20 mouse cellular contexts compared by ENCODE assay signal in genomic region chr2:14665213-14665612, GRCm38 (mm10).
DNase-seq lines count a peak whose midpoint lies in the region; ATAC-seq and TF ChIP-seq lines count a peak whose summit lies in the region.
"Had no signal": no experiment of that assay in that cellular context is flagged by ENCODE, and none has a peak within 500 bp of the region (broad histone marks: within the 10 kb centered on the region; RNA-seq: fewer than 3 reads in every experiment).

No protein-coding gene starts in this region.

- no peaks in the 10 kb centered on the region for H3K4me1 ChIP-seq in kidney, adult 2 months (ENCODE audit: control insufficient read depth, insufficient read depth, low read length)
- peaks cover 7% of the 10 kb centered on the region for H3K4me1 ChIP-seq in midbrain, embryonic 10.5 days
- no peaks in the 10 kb centered on the region for H3K4me1 ChIP-seq in midbrain, embryonic 13.5 days (replicated peaks)
- H3K4me1 ChIP-seq: embryonic facial prominence, embryonic 13.5 days; hindbrain, embryonic 12.5 days had no signal

- 38% methylated on average over 1 of the region's 1 CpGs for WGBS in kidney, adult 2 months
- WGBS in midbrain, embryonic 10.5 days: 16% methylated on average over 1 of the region's 1 CpGs
- WGBS in midbrain, embryonic 13.5 days: 19% methylated on average over 1 of the region's 1 CpGs

- no peaks in the 10 kb centered on the region for H3K27me3 ChIP-seq in kidney, adult 2 months (replicated peaks; ENCODE audit: control insufficient read depth, insufficient read depth, low read length)
- no peaks in the 10 kb centered on the region for H3K27me3 ChIP-seq in midbrain, embryonic 10.5 days (ENCODE audit: low read depth, poor library complexity, severe bottlenecking)
- H3K27me3 ChIP-seq in midbrain, embryonic 13.5 days: no peaks in the 10 kb centered on the region
- H3K27me3 ChIP-seq: embryonic facial prominence, embryonic 13.5 days; heart, embryonic 13.5 days; hindbrain, embryonic 12.5 days had no signal

- H3K4me3 ChIP-seq in kidney, adult 2 months (ENCODE audit: insufficient read depth, low read depth, low read length): no peak overlapping the region
- no peak overlapping the region for H3K4me3 ChIP-seq in midbrain, embryonic 10.5 days
- H3K4me3 ChIP-seq in midbrain, embryonic 13.5 days (replicated peaks): no peak overlapping the region
- H3K4me3 ChIP-seq: embryonic facial prominence, embryonic 13.5 days; gastrocnemius, adult 2 months; heart, embryonic 13.5 days; hindbrain, embryonic 12.5 days had no signal

- no peaks in the 10 kb centered on the region for H3K9me3 ChIP-seq in midbrain, embryonic 10.5 days (replicated peaks)
- H3K9me3 ChIP-seq in midbrain, embryonic 13.5 days: no peaks in the 10 kb centered on the region
- H3K9me3 ChIP-seq: embryonic facial prominence, embryonic 13.5 days; G1E; heart, embryonic 13.5 days; hindbrain, embryonic 12.5 days had no signal

- DNase-seq in kidney, adult 2 months: peak; percentile 5
- no peak for DNase-seq in kidney, adult 8-10 months
- no peak for DNase-seq in midbrain, embryonic 10.5 days (ENCODE audit: low spot score)
- DNase-seq in R1 (ENCODE audit: low read depth, low spot score): peak; percentile 9
- DNase-seq in heart, postnatal 14 days: no peak
- DNase-seq: adrenal gland, adult 2 months; adrenal gland, postnatal 25 days; cerebellum, adult 18-20 months; cerebellum, adult 9-11 months; cerebellum, postnatal 36 days; gastrocnemius, adult 2 months; gastrocnemius, postnatal 25 days; heart, postnatal 4 days had no signal

- H3K4me2 ChIP-seq in midbrain, embryonic 13.5 days (replicated peaks): no peak overlapping the region
- H3K4me2 ChIP-seq: embryonic facial prominence, embryonic 13.5 days; heart, embryonic 13.5 days; hindbrain, embryonic 12.5 days had no signal

- no peak for ATAC-seq in midbrain, embryonic 13.5 days
- ATAC-seq: hindbrain, embryonic 16.5 days; inflammation-experienced regulatory T-cells, adult 6 months had no signal

- intact Hi-C loops in heart, postnatal 14 days (cut with DNase I): no loop called here

- H3K36me3 ChIP-seq in kidney, adult 2 months (ENCODE audit: control insufficient read depth, insufficient read depth, low read length): no peaks in the 10 kb centered on the region
- H3K36me3 ChIP-seq in midbrain, embryonic 10.5 days: no peaks in the 10 kb centered on the region
- H3K36me3 ChIP-seq in midbrain, embryonic 13.5 days: no peaks in the 10 kb centered on the region
- H3K36me3 ChIP-seq: embryonic facial prominence, embryonic 13.5 days; G1E; heart, embryonic 13.5 days; hindbrain, embryonic 12.5 days had no signal

- H3K27ac ChIP-seq in kidney, adult 2 months (ENCODE audit: insufficient read depth, low read depth, low read length): no peak overlapping the region
- H3K27ac ChIP-seq in midbrain, embryonic 10.5 days (replicated peaks): 0 out of 2 replicates have a peak overlapping the region, but pooled peaks have one; percentile 28
- H3K27ac ChIP-seq in midbrain, embryonic 13.5 days: no peak overlapping the region
- H3K27ac ChIP-seq: embryonic facial prominence, embryonic 13.5 days; gastrocnemius, adult 2 months; heart, embryonic 13.5 days; hindbrain, embryonic 12.5 days had no signal

- no peak for TF ChIP-seq POLR2A in kidney, adult 2 months (IDR thresholded peaks at IDR 0.05; ENCODE audit: low read depth, low read length)

- no peak overlapping the region for H3K9ac ChIP-seq in midbrain, embryonic 13.5 days (replicated peaks)
- H3K9ac ChIP-seq: embryonic facial prominence, embryonic 13.5 days; heart, embryonic 13.5 days; hindbrain, embryonic 12.5 days had no signal

- TF ChIP-seq CTCF in kidney, adult 2 months (conservative IDR thresholded peaks at IDR 0.05; ENCODE audit: insufficient read depth, insufficient read length, low read depth, low read length): no peak

Comparison
In these comparisons a context has a peak if more than half of its experiments do, and no peak if none do; other contexts are left out.
1. DNase-seq: peak in kidney, adult 2 months (single experiment) and R1 (single experiment); none in kidney, adult 8-10 months (0 of 2), midbrain, embryonic 10.5 days (single experiment) and heart, postnatal 14 days (0 of 2).